Mouse (Mus musculus) left cerebral cortex, adult 11 months (tissue): ENCODE results near the gene Atrnl1.

Experiments
- DNase-seq: peaks from one replicate; pipeline ENCODE4 v3.0.0; 2022; ENCODE audit warnings: low spot score

The Atrnl1 gene

DNA sequence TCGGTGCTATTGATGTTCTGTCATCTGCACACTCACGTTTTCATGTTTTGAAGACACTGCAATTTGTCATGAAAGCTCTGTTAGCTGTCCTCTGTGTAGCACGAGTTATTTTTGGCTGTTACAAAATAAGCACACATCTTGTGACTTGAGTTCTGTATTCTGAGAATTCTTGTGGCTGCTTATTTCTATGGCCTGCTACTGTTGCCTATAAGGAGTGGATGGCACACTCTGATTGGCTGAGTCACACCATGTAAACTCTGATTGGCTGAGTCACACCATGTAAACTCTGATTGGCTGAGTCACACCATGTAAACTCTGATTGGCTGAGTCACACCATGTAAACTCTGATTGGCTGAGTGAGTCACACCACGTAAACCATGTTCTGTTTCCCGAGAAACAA is 85.9 kb downstream of the Atrnl1 start:
- DNase-seq: peak; percentile 23

DNA sequence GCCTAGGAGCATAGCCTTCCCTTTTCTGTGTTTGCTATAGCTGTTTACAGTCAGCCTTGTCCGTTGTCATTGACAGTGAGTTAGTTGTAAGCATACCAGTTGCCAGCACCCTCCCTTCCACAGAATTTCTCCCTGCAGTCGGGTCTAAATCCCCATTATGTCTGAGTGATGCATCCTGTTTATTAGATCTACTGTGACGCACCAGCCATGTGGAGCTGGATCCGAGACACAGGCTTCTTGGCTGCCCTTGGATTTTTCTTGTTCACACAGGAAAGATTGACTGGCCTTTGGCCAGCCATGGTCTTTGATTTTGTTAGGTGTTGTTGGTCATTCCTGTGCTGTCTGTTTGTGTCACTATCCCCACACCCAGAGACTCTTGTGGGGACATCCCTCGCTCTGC is 102.3 kb downstream of the Atrnl1 start:
- DNase-seq: no peak

DNA sequence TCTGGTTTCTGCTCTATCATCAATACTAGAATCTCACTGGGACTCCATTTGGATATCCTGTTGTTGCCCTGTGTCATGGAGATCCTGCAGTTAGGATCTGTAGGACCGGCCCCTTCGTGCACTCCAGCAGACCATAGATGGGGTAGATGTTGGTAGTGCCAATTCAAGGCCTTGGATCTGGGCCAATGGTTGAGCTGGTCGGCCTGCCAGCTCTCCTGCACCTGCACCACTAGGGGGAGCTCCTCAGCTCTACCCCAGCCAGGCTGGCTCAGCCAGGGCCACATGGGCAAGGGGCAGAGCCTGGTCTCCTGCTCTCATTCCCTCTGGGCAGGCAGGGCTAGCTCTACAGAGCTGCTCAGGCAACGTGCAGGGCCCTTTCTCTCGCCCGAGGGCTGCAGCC is 114.1 kb downstream of the Atrnl1 start:
- DNase-seq: no peak

DNA sequence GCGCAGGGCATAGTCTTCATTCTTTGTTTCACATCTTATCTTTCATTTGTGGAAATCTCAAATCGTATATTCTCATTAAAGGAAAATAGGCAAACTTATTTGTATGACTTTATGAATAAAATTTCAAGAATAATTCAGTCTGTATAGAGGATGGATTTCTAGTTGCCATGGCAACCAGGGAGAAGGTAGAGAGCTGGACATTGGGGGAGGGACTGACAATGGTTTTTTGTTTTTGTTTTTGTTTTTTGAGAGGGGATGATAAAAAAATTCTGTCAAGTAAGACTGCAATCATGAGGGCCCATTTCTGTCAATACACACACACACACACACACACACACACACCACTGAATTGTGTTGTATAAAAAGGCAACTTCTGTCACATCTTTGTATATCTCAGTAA is 114.5 kb downstream of the Atrnl1 start:
- no peak for DNase-seq

DNA sequence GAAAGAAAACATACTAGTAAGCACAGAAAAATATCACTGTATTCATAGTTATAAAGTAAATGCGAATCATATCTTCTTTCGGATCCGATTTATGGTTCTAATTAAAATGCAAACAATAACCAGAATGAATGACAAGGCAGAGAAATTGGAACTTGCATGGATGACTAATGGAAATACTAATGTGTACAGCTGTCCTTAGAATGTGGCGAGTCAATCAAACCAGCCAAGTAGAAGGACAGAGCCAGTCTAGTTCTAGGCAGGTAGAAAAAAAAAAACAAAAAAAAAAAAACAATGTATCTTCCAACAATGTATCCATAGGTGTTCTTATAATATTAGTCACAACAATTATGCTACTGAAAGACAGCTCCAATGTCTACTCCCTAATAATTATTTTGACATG is 116.2 kb downstream of the Atrnl1 start:
- no peak for DNase-seq

DNA sequence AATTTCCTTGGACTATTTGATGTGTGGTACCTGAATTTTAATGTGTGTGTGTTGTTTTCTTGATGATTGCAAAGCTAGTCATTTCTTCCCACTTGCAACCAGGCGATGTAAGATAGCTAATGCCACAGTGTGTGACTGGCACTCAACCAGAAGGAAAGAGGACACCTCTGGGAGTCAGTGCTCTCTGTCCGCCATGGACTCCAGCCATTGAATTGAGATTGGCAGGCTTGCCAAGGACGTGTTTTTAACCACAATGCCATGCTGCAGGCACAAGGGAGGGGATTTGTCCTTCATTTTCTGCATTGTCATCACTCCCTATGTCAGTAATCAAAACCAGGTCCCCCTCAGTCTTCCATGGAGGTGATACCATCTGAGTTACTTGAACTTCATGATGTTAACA is 126.6 kb downstream of the Atrnl1 start:
- no peak for DNase-seq

DNA sequence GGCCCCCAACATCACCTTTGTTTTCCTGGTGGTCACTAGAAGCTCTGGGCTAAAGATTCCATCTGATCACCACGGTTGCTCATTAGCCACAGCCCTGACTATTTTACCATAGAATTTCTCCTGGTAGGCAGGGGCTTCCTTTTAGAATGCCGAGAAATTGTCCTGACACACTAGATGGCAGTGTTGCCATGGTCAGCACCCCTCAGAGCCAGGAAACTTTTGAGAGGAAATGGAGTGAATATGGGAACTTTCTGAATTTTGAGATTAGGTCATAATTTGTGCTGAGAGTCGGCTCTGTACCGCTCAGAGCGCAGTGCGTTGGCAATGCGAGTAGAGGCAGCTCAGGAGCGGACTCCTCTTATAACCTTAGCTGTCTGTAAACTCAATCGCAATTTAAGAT is 134.7 kb downstream of the Atrnl1 start:
- no peak for DNase-seq

DNA sequence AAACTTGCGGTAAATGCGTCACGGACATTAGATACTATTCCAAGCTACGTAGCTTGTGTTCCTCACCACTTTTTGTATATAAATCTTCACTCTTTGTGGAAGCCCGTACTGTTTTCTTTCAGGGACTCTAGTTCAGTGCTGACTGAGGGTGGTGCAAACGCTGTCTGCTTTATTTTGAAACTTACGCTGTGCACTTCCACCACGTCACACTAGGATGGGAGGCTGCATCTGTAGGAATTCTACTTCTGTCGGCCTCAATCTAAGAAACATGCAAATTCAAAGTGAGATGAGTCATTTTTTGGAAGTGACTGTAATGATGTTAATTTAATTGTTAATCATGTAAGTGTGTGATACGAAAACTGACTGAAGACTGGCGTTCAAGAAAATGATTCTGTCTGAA is 135.7 kb downstream of the Atrnl1 start:
- DNase-seq: no peak

DNA sequence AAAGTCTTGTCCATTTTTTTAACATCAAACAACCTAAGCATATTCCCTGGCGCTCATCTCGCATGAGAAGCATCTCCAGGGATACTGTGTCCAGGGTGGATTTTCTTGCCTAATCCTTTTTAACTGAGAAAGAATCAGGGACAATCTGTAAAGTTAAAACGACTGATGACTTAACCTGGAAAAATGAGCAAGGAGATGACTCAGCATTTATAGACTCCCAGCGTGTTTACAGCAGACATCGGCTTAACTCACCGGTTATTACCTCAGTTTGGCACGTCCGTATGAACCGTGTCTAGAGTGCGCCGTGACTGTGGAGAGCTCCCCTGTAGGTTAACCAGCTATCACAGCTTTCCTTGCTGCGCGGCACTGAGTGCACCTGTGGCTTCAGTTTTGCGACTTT is 141.4 kb downstream of the Atrnl1 start:
- DNase-seq: no peak

DNA sequence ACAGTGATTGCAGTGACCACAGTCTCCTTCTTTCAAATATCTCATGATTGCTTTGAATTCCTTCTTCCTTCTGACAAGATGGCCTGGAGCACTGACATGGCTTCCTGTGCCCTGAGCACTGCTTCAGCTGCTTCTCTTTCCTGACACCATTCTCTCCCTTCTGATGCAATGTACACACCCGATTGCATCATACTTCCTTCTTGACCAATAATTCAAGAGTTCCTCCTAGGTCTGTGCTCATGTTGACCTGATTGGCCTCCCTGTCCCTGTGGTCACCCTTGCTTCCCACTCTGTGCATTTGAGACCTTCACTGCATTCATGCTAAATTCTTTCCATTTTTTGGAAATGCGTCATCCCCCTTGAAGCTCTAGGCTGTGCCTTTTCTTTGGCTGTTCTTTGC is 151.7 kb downstream of the Atrnl1 start:
- DNase-seq: no peak

DNA sequence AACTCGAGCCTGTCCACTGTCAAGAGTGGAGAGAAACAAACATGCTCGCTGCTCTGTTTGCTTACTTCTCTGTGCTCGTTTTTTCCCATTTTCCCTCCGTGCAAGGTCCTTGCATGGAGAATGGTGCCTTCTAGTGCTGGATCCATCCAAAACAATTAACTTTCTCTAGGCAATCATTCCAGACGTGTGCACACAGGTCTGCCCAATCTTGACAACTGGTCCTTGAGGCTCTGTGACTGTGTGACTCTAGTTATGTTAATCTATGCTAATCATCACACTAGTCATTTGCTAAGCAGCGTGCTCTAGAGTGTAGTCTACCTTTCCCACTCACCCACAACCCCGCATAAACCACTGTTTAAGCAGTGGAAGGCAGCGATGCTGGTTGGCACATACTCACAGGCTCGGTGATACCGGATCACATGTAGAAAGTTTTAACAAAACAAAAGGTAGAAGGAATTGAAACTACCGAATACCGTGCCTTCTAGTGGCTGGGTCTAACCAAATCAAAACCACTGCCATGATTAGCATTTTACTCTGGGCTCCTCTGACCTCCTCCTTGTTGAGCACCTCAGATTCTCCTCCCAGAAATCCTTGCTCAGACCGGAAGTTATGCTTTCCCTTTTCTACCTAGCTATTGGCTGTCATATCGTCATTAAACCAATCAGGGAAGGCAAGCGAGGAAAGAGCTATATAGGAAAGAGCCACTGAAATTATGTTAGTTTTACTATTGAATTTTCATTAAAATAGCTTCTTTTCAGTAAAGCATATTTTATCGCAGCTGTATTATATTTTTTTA is 153.9 kb downstream of the Atrnl1 start:
- DNase-seq: no peak

DNA sequence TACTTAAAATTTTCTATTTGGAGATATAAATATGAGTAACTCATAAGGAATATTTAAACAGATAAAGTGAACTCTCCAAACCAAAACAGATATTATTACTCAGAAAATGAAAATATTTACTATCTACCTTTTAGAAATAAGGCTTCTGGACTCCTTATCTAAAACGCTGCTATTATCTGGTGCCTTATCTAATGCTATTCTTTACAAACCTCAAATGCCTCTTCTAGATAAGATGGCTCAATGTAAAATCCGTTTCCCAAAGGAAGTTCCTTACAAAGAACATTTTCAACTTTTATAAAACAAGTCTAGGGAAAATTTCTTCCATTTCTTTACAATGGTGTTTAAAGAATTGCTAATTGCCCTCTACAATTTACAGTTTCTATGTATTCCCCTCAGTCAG is 156.2 kb downstream of the Atrnl1 start:
- no peak for DNase-seq

DNA sequence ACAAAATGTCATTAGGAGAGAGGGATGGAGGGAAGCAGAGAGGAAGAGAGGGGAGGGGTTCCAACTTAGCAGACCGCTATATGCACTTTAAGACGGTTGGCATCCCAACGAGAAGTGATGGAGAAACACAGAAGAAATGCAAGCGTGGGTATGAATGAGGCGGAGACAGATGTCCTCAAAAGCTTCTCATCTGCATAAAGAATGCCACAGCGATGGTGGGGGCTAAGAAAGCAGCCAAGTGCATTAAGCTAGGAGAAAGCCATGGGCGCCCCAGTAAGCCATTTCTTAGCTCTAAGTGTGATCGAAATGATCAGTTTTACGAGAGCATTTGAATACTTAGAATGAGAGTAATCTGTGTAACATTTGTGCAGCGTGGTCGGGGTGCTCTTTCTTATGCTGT is 157.8 kb downstream of the Atrnl1 start:
- DNase-seq: no peak

DNA sequence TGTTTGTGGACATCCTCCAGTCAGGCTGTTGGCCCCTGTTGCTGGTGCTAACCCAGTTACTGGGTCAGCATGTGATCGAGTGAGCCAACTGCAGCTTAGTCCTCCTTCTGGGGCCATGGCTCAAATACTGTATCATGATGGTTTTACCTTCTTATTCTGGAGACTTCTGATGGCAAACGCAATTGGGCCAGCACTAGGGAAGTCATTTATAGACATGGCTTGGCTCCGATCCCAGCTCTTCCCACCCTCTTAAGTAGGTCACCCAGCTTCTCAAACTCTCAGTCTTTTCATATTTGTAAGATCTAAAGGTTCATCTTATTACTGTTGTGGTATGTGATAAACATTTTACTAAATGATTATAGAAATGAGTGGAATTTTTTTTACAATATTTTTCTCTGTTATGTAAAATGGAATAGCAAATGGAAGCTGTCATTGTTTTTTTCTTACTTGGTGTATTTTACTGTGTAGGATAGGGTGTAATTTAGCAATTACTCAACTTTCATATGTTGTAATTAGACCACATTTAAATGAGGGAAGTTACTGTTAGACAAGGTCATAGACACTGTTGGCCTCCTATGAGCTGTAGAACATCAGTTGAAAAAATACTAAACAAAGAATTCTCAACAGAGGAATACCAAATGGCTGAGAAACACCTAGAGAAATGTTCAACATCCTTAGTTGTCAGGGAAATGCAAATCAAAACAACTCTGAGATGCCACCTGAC is 171.7 kb downstream of the Atrnl1 start:
- DNase-seq: peak; percentile 29

DNA sequence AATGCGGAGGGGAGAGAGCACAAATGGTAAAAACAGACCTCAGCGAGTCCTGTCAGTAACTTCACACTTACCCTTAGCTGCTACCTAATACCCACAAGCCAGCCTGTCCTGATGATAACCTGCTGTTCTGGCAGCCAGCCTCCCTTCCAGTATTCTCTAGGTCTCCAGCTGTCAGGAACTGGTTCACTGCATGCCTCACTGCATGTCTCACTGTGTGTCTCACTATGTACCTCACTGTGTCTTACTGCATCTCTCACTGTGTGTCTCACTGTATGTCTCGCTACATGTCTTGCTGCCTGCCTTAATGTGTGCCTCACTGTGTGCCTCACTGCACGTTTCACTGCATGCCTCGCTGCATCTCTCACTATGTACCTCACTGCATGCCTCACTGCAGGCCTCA is 175.9 kb downstream of the Atrnl1 start:
- DNase-seq: no peak

DNA sequence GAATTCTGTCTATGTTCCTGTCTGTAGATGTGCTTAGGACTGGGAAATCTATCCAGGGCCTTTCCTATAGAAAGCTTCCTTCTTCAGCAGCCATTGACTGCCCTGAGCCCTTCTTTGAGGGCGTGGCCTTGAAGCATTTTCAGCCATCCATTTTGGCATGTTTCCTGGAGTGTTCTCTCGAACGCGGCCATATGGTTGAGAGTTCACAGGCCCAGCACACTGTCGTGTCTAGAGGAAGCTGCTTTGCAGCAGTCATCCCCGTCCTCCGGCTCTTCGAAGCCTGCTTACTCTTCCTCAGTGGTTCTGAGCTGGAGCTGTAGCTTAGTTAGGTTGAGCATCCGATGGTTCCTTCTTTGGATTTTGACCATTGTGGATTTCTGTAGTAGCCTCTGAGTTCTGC is 191.4 kb downstream of the Atrnl1 start:
- no peak for DNase-seq

DNA sequence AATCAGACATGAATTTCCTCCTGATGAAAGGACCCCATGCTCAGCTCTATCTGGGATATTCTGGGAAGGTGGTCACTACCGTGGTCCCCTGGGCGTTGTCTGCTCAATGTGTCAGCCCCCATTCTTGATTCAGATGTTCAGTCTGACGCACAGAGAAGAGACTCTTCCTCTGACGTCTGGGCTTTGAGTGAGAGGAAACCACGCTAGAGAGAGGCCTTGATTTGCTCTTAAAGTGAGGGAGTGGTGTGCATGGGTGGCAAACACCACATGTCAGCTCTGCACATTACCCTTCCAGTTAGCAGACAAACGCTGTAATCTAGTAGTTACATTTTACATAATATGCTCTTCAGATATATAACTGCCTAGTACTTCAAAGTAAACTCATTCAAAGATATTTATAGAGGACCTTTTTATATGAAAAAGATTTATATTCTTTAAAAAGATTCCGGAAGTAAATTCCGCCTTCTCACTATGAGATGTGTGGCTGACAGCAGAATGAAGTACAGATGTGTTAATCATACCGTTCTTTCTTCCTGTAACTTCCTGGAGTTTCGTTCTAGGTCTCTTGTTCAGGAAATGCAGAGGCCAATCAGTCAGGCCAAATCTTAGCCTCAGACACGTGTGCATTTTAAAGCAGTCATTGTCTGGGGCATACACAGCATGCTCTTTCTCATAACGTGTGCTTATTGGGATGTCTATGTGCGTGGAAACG is 192.1 kb downstream of the Atrnl1 start:
- DNase-seq: no peak

DNA sequence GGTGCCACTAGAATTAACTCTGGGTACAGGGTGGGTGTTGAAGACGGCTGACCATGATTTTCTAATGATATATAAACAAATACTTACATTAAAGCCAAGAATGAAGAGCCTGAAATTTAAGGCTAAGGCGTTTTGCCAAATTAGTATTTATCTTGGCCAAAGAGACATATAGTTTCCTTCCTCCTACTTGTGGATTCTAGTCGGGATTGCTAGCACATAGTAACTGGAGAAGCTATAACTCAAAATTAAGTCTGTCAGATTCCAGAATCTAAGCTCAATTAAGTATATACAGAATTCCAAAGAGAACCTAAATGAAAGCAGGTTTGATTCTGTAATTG is 192.6 kb downstream of the Atrnl1 start:
- no peak for DNase-seq

DNA sequence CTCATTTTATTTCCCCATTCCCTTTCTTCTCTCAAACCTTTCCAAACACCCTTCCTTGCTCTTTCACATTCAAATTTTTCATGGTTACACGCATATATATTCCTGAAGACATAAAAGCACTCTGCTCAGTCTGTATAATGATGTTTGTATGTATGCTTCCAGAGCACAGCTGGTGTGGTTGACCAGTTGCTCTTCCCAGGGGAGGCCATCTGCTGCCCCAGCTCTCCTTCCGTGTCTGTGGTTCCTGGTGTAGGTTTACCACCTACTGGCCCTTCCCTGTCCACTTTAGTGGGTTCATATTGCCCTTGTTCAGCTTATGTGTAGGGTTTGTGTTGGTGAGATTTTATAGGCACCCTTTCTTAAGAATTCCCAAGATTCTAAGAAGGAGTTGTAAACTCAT is 197.5 kb downstream of the Atrnl1 start:
- no peak for DNase-seq

DNA sequence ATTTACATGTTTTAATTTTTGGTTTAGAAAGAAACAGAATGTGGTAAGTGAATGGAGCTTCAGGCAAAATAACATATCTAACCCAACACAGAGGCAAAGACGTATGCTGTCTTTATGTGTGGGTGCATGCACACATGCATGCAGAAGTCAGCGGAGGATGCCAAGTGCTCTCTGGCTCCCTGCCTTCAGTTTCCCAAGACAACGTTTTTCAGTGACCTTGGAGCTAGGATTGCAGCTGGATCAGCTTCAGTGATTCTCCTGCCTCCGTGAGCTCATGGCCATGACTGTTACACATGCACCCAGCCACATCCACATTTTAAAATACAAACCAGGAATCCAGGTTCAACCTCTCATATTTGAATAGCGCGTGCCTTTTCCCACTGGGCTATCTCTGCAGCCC is 203.5 kb downstream of the Atrnl1 start:
- DNase-seq: no peak

DNA sequence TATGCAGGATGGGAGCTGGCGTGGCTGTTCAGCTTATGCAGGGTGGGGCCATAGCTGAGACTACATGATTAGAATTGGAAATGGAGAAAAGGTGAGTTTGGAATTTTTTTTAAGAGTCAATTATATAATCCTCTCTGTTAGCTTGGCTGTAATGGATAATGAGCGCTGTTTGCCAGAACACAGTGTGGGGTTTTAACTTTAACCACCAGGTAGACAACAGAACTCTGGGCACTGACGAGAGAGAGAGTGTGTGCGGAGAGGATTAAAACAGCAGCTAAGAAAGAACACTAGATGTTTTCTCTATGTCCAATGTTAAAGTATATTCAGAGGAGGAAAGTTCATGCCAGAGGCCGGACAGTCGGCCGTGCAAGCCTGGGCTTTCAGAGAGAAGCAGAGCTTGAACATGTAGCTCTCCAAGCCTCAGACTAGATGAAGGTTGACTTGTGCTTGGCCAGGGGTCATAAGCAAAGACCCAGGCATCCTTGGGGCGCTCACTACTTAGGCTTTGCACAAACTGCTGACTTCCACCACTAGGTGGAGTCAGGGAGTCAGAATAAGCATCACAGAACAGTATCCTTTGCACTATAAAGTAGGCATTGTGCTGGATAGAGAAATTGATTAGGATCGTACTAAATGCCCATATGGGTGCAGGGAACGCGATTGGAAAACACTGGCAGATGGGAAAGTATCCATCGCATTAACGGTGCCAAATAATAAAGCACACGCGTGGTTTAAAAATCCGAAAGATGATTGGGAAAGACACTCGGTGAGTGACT is 205.6 kb downstream of the Atrnl1 start:
- DNase-seq: peak; percentile 30

DNA sequence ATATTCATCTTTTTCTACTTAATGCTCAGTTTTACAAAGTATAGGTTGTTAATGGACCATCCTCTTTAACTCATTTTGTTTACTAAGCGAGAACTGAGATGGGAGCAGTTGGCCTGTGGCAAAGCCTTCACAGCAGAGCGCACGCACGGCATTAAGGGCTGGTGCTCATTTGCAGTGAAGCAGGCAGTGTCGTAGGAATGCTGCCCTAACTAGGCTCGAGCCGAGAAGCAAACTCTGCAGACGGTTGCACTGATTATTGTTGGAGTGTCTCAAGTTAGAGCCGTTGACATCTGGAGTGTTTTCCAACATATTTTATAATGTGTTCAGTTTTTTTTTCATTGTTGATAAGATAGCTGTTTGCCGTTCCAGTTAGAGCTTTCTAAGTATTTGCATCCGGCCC is 206.9 kb downstream of the Atrnl1 start:
- DNase-seq: no peak

DNA sequence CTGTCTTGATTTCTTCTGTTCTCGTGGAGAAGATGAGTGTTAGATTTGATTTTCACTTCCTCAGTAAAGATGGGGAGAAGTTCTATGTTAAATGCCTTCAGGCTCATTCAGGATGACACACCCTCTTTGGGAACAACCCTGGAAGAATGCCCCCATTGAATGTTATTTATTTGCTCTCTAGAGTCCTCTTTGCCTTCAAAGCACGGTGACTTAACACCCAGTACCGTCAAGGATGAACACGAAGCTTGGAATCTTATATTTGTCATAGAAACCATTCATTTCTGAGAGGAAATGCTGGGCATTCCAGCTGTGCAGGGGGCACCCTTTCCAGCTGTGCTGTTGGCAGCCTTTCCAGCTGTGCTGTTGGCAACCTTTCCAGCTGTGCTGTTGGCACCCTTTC is 212.6 kb downstream of the Atrnl1 start:
- no peak for DNase-seq
